Mouse (Mus musculus): ENCODE data around the gene Dlgap1. TPM values are rescaled to one million over a fixed set of nuclear protein-coding genes. Genes with fewer than 3 reads are reported as not detected.

The Dlgap1 gene
- polyA plus RNA-seq, 1 experiment from 2014 or later, result 3.5 TPM

- Histone ChIP-seq H3K4me3 (ENCODE audit: low read length) (no peak overlapping the region), H3K9me3 (ENCODE audit: low read length) (no peaks in the 10 kb centered on the region), H3K4me2 (replicated peaks; ENCODE audit: low read depth, low read length) (no peak overlapping the region), H3K27ac (ENCODE audit: low read length) (no peak overlapping the region), H3K36me3 (ENCODE audit: insufficient read depth, low read length) (no peaks in the 10 kb centered on the region), H3K4me1 (ENCODE audit: insufficient read depth, low read length) (peaks cover 17% of the 10 kb centered on the region), H3K9ac (replicated peaks; ENCODE audit: low read length) (no peak overlapping the region), H3K27me3 (ENCODE audit: insufficient read depth, low read length) (no peaks in the 10 kb centered on the region)
- WGBS, result 50% methylated on average over 5 of the region's 5 CpGs
- ATAC-seq (ENCODE audit: low FRiP score, low TSS enrichment), result no peak
These were observed 740.7 kb downstream of the Dlgap1 start for GRCm38 (mm10) chr17:70709545-70709944.

- no peaks in the 10 kb centered on the region for H3K9me3 ChIP-seq (ENCODE audit: low read length)
- no peak overlapping the region for H3K4me3 ChIP-seq (ENCODE audit: low read length)
- no peaks in the 10 kb centered on the region for H3K36me3 ChIP-seq (ENCODE audit: insufficient read depth, low read length)
- H3K4me2 ChIP-seq (replicated peaks; ENCODE audit: low read depth, low read length), result no peak overlapping the region
- H3K4me1 ChIP-seq (ENCODE audit: insufficient read depth, low read length), result peaks cover 6% of the 10 kb centered on the region; the same call in 1 of the 2 replicates
- H3K27ac ChIP-seq (ENCODE audit: low read length), result no peak overlapping the region
- WGBS, result 60% methylated on average over 10 of the region's 10 CpGs
- no peak for ATAC-seq (ENCODE audit: low FRiP score, low TSS enrichment)
- no peaks in the 10 kb centered on the region for H3K27me3 ChIP-seq (ENCODE audit: insufficient read depth, low read length)
- no peak overlapping the region for H3K9ac ChIP-seq (replicated peaks; ENCODE audit: low read length)
These were observed 744.6 kb downstream of the Dlgap1 start for GRCm38 (mm10) chr17:70713470-70713869.

- WGBS, result 78% methylated on average over 11 of the region's 11 CpGs
These were observed 750.9 kb downstream of the Dlgap1 start for GRCm38 (mm10) chr17:70719684-70720324.

GRCm38 (mm10) chr17:70720766-70721165 is 751.9 kb downstream of the Dlgap1 start:
- Histone ChIP-seq H3K9me3 (ENCODE audit: low read length) (no peaks in the 10 kb centered on the region), H3K4me1 (ENCODE audit: insufficient read depth, low read length) (peaks cover 19% of the 10 kb centered on the region; the same call in 1 of the 2 replicates), H3K36me3 (ENCODE audit: insufficient read depth, low read length) (no peaks in the 10 kb centered on the region), H3K27ac (ENCODE audit: low read length) (peak overlapping the region; percentile 34; the same call in 1 of the 2 replicates), H3K27me3 (ENCODE audit: insufficient read depth, low read length) (no peaks in the 10 kb centered on the region), H3K4me3 (ENCODE audit: low read length) (no peak overlapping the region), H3K9ac (replicated peaks; ENCODE audit: low read length) (no peak overlapping the region), H3K4me2 (replicated peaks; ENCODE audit: low read depth, low read length) (no peak overlapping the region)
- 18% methylated on average over 8 of the region's 8 CpGs for WGBS
- ATAC-seq (ENCODE audit: low FRiP score, low TSS enrichment), result peak; percentile 71

More at GRCm38 (mm10) chr17:70719684-70720324, 750.9 kb downstream of the Dlgap1 start:
- H3K27ac ChIP-seq (ENCODE audit: low read length), result no peak overlapping the region
- H3K4me2 ChIP-seq (replicated peaks; ENCODE audit: low read depth, low read length), result no peak overlapping the region
- H3K4me3 ChIP-seq (ENCODE audit: low read length), result no peak overlapping the region
- no peaks in the 10 kb centered on the region for H3K36me3 ChIP-seq (ENCODE audit: insufficient read depth, low read length)
- peaks cover 19% of the 10 kb centered on the region; the same call in 1 of the 2 replicates for H3K4me1 ChIP-seq (ENCODE audit: insufficient read depth, low read length)
- H3K9ac ChIP-seq (replicated peaks; ENCODE audit: low read length), result no peak overlapping the region
- ATAC-seq (ENCODE audit: low FRiP score, low TSS enrichment), result peak; percentile 58
- no peaks in the 10 kb centered on the region for H3K9me3 ChIP-seq (ENCODE audit: low read length)
- H3K27me3 ChIP-seq (ENCODE audit: insufficient read depth, low read length), result no peaks in the 10 kb centered on the region

GRCm38 (mm10) chr17:70722146-70722545 is 753.3 kb downstream of the Dlgap1 start:
- Histone ChIP-seq H3K9ac (replicated peaks; ENCODE audit: low read length) (no peak overlapping the region), H3K9me3 (ENCODE audit: low read length) (no peaks in the 10 kb centered on the region), H3K4me1 (ENCODE audit: insufficient read depth, low read length) (peaks cover 19% of the 10 kb centered on the region; the same call in 1 of the 2 replicates), H3K27ac (ENCODE audit: low read length) (no peak overlapping the region), H3K4me3 (ENCODE audit: low read length) (no peak overlapping the region), H3K27me3 (ENCODE audit: insufficient read depth, low read length) (no peaks in the 10 kb centered on the region), H3K4me2 (replicated peaks; ENCODE audit: low read depth, low read length) (no peak overlapping the region), H3K36me3 (ENCODE audit: insufficient read depth, low read length) (no peaks in the 10 kb centered on the region)
- no peak for ATAC-seq (ENCODE audit: low FRiP score, low TSS enrichment)
- WGBS, result 79% methylated on average over 3 of the region's 3 CpGs

- H3K9me3 ChIP-seq (ENCODE audit: low read length), result no peaks in the 10 kb centered on the region; the same call in 1 of the 2 replicates
- no peak overlapping the region for H3K4me2 ChIP-seq (replicated peaks; ENCODE audit: low read depth, low read length)
- H3K4me1 ChIP-seq (ENCODE audit: insufficient read depth, low read length), result no peaks in the 10 kb centered on the region
- H3K27ac ChIP-seq (ENCODE audit: low read length), result peak overlapping the region; percentile 46; the same call in 1 of the 2 replicates
- no peaks in the 10 kb centered on the region for H3K36me3 ChIP-seq (ENCODE audit: insufficient read depth, low read length)
- H3K9ac ChIP-seq (replicated peaks; ENCODE audit: low read length), result no peak overlapping the region
- H3K27me3 ChIP-seq (ENCODE audit: insufficient read depth, low read length), result no peaks in the 10 kb centered on the region
- WGBS, result 60% methylated on average over 5 of the region's 5 CpGs
- H3K4me3 ChIP-seq (ENCODE audit: low read length), result no peak overlapping the region
- peak; percentile 35; the same call in 1 of the 2 replicates for ATAC-seq (ENCODE audit: low FRiP score, low TSS enrichment)
These were observed 759.9 kb downstream of the Dlgap1 start for GRCm38 (mm10) chr17:70728719-70729281.

- no peak for ATAC-seq (ENCODE audit: low FRiP score, low TSS enrichment)
- Histone ChIP-seq H3K4me3 (ENCODE audit: low read length) (no peak overlapping the region), H3K27ac (ENCODE audit: low read length) (no peak overlapping the region), H3K36me3 (ENCODE audit: insufficient read depth, low read length) (no peaks in the 10 kb centered on the region), H3K4me2 (replicated peaks; ENCODE audit: low read depth, low read length) (no peak overlapping the region), H3K27me3 (ENCODE audit: insufficient read depth, low read length) (no peaks in the 10 kb centered on the region), H3K4me1 (ENCODE audit: insufficient read depth, low read length) (peaks cover 20% of the 10 kb centered on the region), H3K9me3 (ENCODE audit: low read length) (no peaks in the 10 kb centered on the region; the same call in 1 of the 2 replicates), H3K9ac (replicated peaks; ENCODE audit: low read length) (no peak overlapping the region)
- WGBS, result 82% methylated on average over 3 of the region's 3 CpGs
These were observed 765.9 kb downstream of the Dlgap1 start for GRCm38 (mm10) chr17:70734728-70735127.

GRCm38 (mm10) chr17:70735396-70735795 is 766.5 kb downstream of the Dlgap1 start:
- H3K4me1 ChIP-seq (ENCODE audit: insufficient read depth, low read length), result peaks cover 20% of the 10 kb centered on the region
- no peaks in the 10 kb centered on the region for H3K36me3 ChIP-seq (ENCODE audit: insufficient read depth, low read length)
- no peaks in the 10 kb centered on the region; the same call in 1 of the 2 replicates for H3K9me3 ChIP-seq (ENCODE audit: low read length)
- H3K4me2 ChIP-seq (replicated peaks; ENCODE audit: low read depth, low read length), result no peak overlapping the region
- no peak overlapping the region for H3K27ac ChIP-seq (ENCODE audit: low read length)
- no peak overlapping the region for H3K4me3 ChIP-seq (ENCODE audit: low read length)
- ATAC-seq (ENCODE audit: low FRiP score, low TSS enrichment), result no peak
- WGBS, result 64% methylated on average over 3 of the region's 3 CpGs
- no peak overlapping the region for H3K9ac ChIP-seq (replicated peaks; ENCODE audit: low read length)
- no peaks in the 10 kb centered on the region for H3K27me3 ChIP-seq (ENCODE audit: insufficient read depth, low read length)

- H3K4me3 ChIP-seq (ENCODE audit: low read length), result peak overlapping the region; percentile 39
- H3K9ac ChIP-seq (replicated peaks; ENCODE audit: low read length), result peak overlapping the region; percentile 64
- H3K4me1 ChIP-seq (ENCODE audit: insufficient read depth, low read length), result peaks cover 20% of the 10 kb centered on the region
- H3K27ac ChIP-seq (ENCODE audit: low read length), result peak overlapping the region; percentile 90
- WGBS, result 4% methylated on average over 6 of the region's 6 CpGs
- peak overlapping the region; percentile 76 for H3K4me2 ChIP-seq (replicated peaks; ENCODE audit: low read depth, low read length)
- H3K9me3 ChIP-seq (ENCODE audit: low read length), result no peaks in the 10 kb centered on the region
- ATAC-seq (ENCODE audit: low FRiP score, low TSS enrichment), result peak; percentile 80
- no peaks in the 10 kb centered on the region for H3K27me3 ChIP-seq (ENCODE audit: insufficient read depth, low read length)
- H3K36me3 ChIP-seq (ENCODE audit: insufficient read depth, low read length), result no peaks in the 10 kb centered on the region
These were observed 768.6 kb downstream of the Dlgap1 start for GRCm38 (mm10) chr17:70737424-70737823.

Data from kidney, embryonic 16.5 days (tissue).